Mouse (Mus musculus) lung, postnatal 25 days (tissue): ENCODE results near the gene Spint4.
A peak's percentile ranks its signal among the peaks of the same experiment; 100 is the strongest.
"Not testable (repeated sequence)": the region's sequence is repeated elsewhere in the genome, so short reads cannot be mapped to it uniquely, and the experiment has no call there.

Source experiments
- DNase-seq: peaks from one replicate; pipeline ENCODE4 v3.0.0; 2022; ENCODE audit warnings: low spot score

Gene Spint4

DNA sequence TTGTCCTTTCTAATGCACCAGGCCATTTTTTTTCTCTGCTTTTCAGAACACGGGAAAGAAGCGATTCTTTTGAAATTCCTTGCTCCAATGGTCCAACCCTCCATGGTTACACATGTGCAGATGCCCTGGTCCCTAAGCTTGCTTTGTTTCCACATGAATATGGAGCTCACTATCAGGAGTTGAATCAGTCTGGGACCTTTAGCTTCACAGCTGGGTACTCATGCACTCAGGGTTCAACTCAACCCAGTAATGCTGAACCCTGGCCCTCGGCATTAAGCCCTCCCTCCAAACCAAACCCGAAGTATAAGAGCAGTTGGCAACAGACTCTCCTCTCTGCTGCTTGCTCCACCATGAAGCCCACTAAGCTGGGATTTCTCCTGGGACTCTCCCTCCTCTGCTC is at the start of gene Spint4:
Gene Spint4, plus strand, starts transcription at position 301 of the 400 bp plus-strand sequence.
- DNase-seq: no peak

DNA sequence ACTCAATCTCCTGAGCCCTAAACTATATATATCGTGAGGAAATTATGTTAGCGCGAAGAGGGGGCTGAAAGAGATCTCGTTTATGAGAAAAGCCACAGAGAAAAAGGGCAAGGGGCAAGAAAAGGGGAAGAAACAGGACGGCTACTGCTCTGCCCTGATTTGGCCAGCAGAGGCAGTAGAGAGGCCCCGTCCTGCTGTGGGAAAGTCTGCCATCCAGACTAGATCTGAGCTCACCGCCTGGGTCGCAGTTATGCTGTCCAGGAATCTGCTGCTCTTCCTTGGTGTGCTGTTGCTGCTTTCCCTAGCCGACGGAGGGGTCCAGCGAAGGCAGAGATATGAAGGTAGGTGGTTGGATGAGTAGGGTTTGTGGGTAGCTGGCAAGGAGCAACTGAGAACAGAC is 42.4 kb upstream of the Spint4 start, which contains the start of gene Wfdc10:
Gene Wfdc10, plus strand, starts transcription at position 189 of the 400 bp plus-strand sequence.
- DNase-seq: peak; percentile 46

DNA sequence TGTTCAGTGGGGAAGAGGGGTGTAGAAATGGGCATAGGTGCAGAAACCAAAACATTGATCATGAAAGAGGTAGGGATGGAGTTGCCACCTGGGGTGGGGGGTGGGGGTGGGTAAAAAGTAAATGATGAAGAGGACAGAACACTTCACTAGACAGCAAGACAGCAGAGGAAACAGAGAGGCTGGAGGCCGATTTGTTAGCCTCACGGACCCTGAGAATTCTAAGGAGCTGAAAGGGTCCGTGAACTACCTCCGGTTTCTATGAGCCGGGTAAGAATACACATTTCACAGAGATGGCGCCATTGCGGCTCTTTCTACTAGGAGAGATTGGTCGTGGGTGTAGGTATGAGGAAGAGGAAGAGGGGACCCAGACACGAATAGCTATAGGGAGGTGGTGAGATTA is 41.8 kb upstream of the Spint4 start, which contains the start of gene Wfdc9:
Gene Wfdc9, minus strand, starts transcription at position 101 of the 400 bp plus-strand sequence.
- no peak for DNase-seq

DNA sequence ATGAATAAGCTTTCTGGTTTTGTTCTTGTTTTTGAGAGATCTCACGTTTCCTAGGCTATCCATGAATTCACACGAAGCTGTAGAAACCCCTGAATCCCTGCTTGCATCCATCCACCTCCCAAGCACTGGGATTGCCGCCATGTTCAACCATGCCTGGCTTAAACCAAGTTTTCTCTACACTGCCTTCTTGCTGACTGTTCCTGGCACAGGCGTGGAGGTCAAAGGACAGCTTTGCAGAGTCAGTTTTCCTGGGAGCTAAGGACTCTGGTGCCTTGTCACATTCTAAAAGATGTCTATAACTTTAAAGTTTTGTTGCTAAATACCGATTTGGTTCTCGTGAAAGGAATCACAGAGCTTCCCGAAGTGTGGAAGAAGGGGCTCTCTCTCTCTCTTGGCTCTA is 33.5 kb upstream of the Spint4 start:
- no peak for DNase-seq

DNA sequence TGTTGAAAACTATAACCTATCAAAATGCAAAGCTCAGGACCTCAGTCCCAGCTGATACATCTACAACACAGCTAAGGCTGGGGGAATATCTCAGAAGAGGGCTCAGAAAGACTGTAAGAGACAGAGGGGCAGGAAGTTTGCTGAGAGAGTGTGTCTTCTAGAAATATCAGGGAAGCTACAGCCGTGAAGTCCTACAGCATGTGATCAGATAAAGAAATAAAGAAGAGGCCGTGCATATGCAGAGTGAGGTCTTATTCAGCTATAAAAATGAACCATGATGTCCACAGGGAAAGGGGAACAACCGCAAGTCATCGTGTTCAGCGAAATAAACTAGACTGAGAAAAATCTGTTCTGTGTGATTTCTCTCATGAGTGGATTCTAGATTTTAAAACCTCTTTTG is 28.0 kb upstream of the Spint4 start:
- no peak for DNase-seq

DNA sequence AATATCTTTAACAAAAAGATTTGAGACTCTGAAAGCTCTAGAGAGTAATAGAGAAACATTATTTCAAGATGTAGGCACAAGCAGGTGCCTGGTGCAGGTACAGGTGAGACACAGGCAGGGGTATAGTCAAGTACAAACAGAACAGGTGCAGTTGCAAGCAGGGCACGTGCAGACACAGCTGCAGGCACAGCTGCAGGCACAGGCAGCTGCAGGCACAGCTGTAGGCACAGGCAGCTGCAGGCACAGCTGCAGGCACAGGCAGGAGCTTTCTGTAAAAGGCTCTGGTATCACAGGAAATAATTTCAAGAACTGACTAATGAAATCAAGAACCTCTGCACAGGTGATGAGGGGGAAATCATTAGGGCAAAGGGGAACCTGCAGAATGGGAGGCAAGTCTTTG is 27.4 kb upstream of the Spint4 start:
- DNase-seq: no peak

DNA sequence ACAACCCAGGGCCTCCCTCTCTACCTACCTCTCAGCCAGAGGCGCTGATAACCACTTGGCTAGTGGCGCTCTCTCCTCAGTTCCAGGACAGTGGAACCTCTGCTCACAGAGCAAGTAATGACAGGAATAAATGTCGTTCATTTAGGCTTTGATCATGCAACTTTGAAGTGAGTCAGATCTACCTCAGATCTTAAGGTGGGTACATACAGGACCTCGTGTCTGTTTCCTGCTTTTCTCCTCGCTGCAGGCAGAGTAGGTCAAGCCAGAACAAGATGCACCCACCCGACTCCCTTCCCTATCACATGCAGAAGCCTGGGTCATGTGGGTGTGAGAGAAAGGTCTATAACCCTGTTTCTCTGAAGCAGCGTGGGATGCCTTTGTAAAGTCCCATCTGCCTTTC is 24.3 kb upstream of the Spint4 start, which contains the start of gene Wfdc11:
Gene Wfdc11, minus strand, starts transcription at position 101 of the 400 bp plus-strand sequence.
- DNase-seq: no peak

DNA sequence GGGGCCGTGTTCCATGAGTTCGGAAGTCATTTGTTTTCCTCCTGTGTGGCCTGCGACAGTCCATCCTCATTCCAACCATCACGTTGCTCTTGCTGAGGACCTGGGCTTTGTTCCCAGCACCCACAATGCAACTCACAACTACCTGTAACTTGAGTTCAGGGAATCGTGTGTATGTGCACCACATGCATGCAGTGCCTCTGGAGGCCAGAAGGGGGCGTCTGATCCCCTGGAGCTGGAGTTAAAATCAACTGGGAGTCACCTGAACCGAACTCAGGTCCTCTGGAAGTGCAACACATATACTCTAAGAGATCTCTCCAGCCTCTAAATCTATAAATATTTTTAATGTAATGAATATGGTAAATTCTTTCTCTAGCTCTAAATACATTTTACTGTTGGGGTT is 22.2 kb upstream of the Spint4 start:
- DNase-seq: no peak

DNA sequence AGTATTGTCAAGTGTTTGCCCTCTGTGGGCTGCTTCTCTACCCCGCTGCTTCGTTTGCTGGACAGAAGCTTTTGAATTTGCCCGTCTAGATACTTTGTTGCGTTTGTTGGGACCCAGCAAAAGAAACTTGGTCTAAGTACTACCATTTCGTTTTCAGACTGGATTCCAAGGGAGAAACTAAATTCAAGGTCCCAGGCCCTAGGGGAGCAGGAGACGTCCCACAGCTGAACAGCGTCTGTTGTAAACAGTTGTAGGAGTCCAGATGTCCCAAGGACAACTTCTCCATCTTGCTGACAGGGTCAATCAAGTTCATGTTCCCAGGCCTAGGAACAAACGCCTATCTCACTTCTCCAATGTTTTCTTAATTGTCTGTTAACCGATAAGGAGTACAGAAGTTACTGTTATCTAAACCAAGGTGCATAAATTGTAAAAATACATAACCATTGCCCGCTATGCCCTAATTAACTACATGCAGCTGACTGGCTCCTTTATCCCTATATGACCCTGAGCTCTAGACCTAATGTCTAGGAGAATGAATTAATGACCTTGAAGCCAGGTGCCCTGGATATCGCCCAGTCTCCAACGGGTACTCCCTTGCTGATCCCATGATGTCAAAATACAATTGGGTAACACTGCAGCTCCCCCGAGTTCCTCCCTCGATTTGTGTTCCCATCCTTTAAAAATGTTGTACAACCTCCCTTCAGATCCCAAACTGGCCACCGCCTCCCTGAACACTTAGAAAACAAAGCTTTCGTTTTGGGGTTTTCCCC is 21.2 kb upstream of the Spint4 start:
- peak; percentile 14 for DNase-seq

DNA sequence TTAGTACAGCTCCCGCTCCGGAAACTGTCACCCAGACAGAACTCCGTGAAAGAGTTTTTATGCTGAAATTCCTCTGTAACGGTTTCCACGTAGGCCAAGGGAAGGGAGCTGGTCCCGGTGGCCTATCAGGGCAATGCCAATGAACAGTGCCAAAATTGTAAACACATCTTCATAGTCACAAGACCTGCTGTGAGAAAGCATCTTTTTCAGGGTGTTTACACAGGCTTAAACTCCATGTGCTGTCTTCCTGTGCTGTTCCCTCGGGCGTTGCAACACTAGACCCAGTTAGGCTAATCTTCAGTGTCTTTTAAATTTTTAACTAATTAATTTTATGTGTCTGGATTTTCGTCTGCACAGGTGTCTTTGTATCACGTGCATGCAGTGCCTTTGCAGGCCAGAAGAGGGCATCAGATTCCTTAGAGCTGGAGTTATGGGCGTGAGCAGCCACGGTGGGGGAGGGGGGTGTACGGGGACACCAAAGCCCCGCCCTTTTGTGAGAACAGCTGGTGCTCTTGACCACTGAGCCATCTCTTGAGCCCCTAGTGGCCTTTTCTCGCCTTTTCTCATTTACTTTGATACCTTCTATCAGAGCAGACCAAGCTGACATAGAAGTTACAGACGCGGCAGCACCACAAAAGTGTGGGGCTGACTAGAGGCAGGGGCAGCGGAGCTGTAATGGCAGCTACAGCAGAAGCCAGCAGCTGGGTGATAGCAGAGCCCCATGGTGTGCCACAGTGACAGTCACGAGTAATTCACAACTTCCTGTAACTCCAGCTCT is 19.3 kb upstream of the Spint4 start:
- DNase-seq: peak; percentile 81

DNA sequence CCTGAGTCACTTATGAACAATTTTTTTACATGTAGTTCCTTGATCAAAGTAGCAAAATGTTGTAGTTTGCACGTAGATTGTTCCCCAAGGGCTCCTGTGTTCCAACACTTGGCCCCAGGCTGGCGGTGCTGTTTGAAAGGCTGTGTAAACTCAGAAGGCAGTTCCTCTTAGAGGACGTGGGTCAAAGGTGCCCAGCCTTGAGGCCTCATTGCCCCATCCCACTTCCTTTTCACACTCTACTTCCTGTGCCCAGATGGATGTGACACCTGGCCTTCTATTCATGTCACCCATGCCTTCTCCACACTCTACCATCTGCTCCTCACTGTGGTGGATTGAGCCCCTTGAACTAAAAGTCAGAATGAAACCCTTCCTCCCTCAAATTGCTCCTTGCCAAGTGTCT is 18.4 kb upstream of the Spint4 start:
- DNase-seq: peak; percentile 51

DNA sequence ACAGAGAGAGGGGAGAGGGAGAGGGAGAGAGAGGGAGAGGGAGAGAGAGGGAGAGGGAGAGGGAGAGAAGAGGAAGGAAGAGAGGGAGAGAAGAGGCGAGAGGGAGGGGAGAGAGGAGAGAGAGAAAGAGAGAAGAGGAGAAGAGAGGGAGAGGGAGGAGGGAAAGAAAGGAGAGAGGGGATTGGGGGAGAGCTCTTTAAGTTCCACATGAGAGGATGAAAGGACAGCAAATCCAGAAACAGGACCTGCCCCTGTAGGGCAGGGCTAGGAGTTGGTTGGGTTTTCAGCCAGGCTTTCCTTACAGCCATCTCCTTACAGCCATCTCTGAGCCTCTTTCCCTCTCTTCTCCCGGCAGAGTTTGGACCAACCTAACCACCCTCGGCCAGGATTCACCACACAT is 13.5 kb upstream of the Spint4 start, which contains the start of gene Wfdc13:
Gene Wfdc13, plus strand, starts transcription at position 301 of the 400 bp plus-strand sequence.
- no peak for DNase-seq

DNA sequence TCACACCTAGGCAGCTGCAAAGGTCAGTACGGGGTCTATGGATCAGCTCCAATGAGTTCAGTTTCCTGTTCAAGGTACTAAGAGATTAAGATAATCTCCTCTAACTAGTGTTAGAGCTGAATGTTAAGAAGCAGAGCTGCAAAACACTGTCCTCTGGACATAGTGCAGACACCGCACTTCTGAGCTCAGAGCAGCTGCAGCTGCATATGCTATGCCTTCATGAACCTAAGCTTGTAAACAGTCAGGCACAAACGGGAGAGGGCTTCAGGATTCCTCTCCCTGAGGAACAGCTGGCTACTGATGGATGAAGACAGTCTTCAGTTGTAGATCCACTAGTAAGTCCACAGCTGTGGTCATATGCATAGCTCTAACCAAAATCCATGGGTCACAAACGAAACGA is 2.7 kb downstream of the Spint4 start:
- DNase-seq: no peak

DNA sequence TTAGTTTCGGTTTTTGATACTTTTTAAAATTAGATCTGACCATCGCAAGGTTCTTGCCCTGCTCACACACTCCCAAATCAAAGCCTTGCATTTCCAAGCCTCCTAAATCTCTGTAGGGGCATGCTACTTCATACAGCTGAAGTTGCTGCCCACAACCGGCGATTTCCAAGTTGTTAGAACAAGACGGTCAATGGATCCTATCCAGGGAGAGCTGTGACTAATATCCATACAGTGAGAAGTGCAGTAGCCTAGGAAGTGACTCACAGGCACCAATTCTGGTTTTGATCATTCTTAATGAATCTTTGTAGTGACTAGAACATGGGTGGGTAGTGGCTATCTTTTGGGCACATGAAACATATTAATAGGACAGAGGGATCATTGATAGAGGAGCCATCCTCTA is 3.5 kb downstream of the Spint4 start:
- DNase-seq: no peak

DNA sequence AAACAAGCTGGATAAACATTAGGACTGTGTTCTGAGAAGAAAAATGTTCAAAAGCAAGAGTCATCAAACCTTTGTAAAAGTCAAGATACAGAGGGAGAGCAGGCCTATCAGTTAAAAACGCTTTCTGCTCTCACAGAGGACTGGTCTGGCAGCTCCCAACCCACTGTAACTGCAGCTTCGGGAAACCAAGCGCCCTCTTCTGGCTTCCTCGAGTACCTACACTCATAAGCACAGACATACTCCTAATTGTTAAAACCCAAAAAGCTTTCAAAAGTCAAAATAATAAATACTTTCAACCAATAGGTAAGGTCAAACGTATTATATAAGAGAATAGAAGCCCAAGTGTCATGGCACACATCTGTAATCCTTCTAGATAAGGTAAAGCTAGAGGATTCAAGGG is 5.9 kb downstream of the Spint4 start:
- no peak for DNase-seq

DNA sequence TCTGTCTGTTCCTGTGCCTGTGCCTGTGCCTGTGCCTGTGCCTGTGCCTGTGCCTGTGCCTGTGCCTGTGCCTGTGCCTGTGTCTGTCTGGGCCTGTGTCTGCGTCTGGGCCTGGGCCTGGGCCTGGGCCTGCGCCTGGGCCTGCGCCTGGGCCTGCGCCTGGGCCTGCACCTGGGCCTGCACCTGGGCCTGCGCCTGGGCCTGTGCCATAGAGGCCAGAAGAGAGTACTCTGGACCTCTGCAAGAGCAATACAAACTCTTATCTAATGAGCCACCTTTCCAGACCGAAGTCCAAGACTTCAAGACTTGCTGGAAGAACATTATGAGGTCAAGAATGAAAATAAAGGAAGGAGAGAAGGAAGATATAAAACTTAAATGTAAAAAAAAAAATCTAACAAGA is 7.0 kb downstream of the Spint4 start:
- DNase-seq: no peak

DNA sequence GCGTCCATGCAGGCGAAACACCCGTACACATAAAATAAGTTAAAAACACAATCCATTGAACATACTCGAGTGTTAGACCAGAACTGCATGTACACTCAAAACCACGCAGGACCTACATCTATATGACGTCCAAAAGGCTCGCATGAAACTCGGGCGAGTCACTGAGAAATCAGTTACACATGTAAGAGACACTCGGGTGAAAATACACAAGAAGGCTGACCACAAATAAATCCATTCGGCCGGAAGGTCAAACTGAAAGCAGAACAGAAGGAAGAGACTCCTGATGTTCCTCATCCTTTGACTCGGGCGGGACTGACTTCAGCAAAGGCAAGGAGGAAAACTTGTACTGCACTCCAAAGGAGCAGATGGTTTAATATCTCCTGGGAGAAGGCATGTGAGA is 7.7 kb downstream of the Spint4 start:
- DNase-seq: no peak

DNA sequence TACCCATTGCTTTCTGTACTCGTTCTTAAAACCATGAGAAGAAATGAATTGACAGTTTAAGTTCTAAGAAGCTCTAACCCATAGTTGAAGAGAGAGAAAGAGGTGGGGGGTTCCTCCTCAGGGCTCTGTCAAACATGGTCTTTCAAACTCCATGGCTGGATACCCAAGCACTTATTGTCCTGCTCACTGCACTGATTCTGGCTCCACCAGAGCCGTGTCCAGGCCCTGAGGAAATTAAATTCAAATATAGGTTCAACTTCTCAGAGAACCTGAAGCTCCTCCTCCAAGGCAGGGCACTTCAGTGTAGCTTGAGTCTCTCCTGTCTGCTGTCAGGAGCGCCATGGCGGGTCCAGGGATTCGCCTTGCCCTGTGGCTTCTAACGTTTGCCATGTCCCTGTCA is 16.7 kb downstream of the Spint4 start, which contains the start of gene Spint5:
Gene Spint5, plus strand, starts transcription at position 301 of the 400 bp plus-strand sequence.
- no peak for DNase-seq

DNA sequence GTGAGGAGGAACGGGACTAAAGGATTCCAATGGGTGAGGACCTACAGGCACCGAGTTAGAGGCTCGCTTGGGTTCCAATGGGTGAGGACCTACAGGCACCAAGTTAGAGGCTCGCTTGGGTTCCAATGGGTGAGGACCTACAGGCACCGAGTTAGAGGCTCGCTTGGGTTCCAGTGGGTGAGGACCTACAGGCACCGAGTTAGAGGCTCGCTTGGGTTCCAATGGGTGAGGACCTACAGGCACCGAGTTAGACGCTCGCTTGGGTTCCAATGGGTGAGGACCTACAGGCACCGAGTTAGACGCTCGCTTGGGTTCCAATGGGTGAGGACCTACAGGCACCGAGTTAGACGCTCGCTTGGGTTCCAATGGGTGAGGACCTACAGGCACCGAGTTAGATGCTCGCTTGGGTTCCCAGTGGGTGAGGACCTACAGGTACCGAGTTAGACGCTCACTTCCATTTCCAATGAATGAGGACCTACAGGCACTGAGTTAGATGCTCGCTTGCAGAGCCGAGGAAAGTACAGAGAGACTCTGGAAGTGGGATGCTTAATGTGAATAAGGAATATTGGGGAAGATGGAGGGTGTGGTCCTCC is 18.0 kb downstream of the Spint4 start:
- not testable (repeated sequence) for DNase-seq

DNA sequence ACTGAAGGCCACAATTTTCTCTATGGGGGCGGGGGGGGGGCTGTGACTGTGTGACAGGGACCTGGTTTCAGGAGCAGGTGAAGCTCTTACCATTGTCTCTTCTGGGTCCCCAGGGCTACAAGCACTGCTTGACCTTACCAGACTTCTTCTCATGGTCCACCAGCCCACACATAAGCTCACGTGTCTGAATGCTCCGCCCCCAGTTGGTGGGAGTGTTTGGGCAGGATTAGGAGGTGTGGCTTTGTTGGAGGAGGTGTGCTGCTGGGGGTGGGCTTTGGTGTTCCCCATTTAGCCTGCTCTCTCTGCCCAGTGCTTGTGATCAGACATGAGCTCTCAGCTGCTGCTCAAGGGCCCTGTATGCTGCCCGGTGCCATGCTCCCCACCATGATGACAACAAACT is 25.0 kb downstream of the Spint4 start:
- no peak for DNase-seq

DNA sequence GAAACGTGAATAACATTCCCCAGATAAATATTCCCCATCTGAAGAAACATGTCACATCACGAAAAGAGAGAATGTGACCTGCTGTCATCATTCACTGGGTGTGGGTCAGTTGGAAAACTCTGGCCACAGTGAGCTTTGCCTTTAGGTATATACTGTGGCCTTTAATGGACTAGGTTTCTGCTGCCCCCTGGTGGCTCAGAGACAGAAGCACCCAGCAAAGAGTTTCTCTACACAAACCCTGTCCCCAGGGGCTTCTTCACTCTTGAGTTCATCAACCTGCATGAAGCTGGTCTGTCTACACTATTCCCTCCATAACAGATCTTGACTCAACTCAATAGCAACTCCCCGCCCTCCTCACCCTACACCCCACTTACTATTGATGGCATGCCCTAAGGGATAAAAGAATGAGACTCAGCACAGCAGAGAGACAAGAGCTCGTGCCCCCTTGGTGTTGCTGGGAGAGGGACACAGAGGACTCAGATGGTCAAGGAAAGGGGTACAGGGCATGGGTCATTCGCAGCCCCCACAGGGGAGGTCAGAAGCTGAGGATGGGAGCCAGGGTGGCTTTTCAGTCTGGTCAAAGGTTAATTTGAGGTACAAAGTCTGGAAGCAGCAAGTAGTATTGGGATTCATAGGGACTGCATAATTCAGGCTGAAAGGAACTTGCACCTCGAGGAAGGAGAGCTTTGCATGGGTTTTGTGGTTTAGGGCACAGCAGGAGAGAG is 27.8 kb downstream of the Spint4 start:
- DNase-seq: peak; percentile 67

DNA sequence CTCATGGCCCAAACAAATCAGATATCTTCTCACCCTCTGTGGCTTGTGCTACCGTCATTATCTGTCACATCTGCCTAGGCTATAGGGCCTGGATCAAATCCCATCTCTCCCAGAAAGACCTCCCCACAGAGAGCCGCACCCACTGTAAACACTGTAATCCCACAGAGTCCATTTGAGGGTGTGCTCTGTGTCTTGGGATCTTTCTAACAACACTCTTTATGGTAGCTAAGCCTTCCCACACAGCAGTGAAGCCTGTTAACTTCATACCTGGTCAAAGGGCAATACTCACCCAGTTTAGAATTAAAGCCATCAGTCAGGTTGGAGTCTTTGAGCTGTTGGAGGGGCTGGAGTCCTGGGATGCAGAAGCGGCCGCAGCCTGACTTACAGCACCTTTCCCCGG is 33.4 kb downstream of the Spint4 start:
- no peak for DNase-seq
